Mouse (Mus musculus) stomach, embryonic 14.5 days (tissue): Measurements from ENCODE around the gene Zfp772. TPM values are rescaled to one million over a fixed set of nuclear protein-coding genes. Genes with fewer than 3 reads are reported as not detected.

Experiments
- polyA plus RNA-seq: library from polyadenylated mRNA; unstranded; fragments of >200 nt; fragmentation: Nextera tagmentation; extraction: Ambion mirVana; gene quantifications from 2 replicates; pipeline ENCODE4 v1.2.1, GENCODE M21; 2014

Zfp772 gene
- polyA plus RNA-seq, 1 experiment from 2014 or later = 7.8 TPM

Other genes with a start within 250 kb of the Zfp772 start
- gene Aurkc, start 214.7 kb downstream of the Zfp772 start, polyA plus RNA-seq = not detected in 2 replicates
- 14.7 and 16.2 TPM in 2 replicates for gene Zfp954, start 88.5 kb downstream of the Zfp772 start, polyA plus RNA-seq
- gene Zfp773, start 73.2 kb downstream of the Zfp772 start, polyA plus RNA-seq = 1.8 and 2.6 TPM in 2 replicates
- 3.7 and 4.8 TPM in 2 replicates for gene Zfp418, start 38.7 kb downstream of the Zfp772 start, polyA plus RNA-seq
- 0.27 and 0.48 TPM in 2 replicates for gene Vmn2r29, start 37.3 kb upstream of the Zfp772 start, polyA plus RNA-seq
- 3.3 and 4.0 TPM in 2 replicates for gene Gm45844, start 68.3 kb upstream of the Zfp772 start, polyA plus RNA-seq
- gene Clcn4, start 90.9 kb upstream of the Zfp772 start, polyA plus RNA-seq = 47.8 and 51.4 TPM in 2 replicates
- gene Vmn2r30, start 127.6 kb upstream of the Zfp772 start, polyA plus RNA-seq = not detected in 2 replicates
- not detected in 2 replicates for gene Gm45783, start 164.6 kb upstream of the Zfp772 start, polyA plus RNA-seq
- gene Vmn2r31, start 189.7 kb upstream of the Zfp772 start, polyA plus RNA-seq = not detected in 2 replicates